Mouse (Mus musculus): ENCODE data around the gene Dgkh.
"Not testable (repeated sequence)": the region's sequence is repeated elsewhere in the genome, so short reads cannot be mapped to it uniquely, and the experiment has no call there.

Gene Dgkh

DNA sequence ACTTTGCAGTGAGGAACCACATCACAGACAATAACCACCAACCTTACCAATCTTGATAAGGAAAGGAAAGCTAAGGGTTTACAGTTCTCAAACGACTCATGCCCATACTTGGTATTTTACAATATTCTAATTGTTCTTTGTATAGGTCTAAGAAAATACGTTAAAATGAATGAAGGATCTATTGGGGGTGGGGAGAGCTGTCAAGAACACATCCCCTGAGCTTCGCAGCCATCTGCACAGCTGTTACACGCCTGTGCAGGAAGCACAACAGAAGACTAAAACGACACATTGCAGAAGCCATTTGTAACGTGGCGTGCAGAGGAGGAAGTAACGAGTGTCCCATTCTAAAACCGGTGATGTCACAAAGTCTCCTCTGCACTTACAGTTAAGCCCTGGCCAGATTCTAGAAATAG is 113.7 kb downstream of the Dgkh start:
- no peak for DNase-seq

DNA sequence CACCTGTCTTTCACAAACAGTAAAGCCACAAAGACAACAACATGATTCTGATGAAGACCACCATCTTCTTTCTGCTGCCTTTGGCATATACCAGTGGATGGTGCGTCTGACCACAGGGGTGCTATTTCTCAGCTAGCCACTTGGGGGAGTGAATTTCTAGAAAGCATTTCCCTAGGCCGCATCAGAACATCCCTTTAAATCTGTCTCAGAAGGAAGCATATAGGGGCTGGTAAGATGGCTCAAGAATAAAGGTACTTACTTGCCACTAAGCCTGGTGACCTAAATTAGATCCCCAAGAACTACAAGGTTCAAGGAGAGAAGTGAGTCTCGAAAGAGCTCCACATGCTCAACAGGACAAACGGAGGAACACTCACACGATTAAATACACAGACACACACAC is 119.0 kb downstream of the Dgkh start:
- no peak for DNase-seq

DNA sequence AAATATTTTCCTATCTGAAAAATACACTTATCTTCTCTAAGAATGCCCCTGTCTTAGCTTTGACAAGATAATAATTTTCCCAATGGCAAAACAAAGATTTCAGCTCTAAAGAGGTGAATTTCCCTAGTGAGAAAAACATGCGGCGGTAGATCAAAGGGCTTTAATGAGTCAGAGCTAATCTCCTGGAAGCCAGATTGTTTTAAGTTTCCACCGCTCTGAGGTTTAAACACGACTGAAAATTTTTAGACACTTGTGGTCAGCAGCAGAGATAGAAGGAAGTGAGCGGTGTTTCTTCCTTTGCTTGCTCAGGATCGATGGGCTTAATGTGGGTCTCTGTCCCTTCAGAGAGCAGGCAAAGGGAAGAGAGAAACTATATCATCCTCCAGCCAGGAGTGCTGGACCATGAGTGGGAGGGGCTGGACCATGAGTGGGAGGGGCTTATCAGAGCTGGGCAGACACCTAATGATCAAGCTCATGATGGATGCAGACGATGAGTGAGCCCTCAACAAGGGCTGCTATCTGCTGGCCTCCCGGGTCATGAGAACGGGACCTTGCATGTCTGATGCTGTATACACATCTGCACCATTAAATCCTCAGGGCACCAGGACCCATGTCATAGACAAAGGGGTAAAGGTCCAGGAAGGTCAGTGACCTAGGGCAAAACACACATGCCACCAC is 120.3 kb downstream of the Dgkh start:
- DNase-seq = no peak

DNA sequence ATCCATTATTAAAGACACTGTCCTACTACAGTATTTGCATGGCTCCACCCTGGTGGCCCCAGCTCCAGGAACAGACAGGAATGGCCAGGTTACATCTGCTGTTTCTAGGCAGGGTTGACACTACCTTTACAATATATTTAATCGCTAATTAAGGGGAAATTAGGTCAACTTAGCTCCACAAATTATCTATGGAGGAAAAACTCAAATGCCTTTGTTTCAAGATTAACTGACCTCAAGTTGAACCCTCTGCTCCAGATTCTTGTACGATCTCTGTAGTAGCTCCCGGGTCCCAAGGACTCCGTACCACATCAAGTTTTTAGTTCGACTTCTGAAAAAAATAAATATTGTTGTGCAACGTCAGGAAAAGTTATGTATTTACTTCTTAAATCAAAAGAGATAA is 137.7 kb downstream of the Dgkh start:
- no peak for DNase-seq

DNA sequence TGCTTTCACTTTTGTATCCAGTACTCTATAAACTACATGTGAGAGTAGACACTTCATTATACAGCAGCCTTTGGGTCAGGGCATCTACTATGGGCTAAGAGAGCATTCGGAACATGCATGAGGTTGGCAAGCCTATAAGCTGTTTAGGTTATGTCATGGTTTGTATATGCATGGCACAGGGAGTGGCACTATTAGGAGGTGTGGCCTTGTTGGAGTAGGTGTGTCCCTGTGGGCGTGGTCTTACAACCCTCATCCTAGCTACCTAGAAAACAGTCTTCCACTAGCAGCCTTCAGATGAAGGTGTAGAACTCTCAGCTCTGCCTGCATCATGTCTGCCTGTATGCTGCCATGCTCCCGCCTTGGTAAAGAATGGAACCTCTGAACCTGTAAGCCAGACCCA is 139.6 kb downstream of the Dgkh start:
- no peak for DNase-seq

DNA sequence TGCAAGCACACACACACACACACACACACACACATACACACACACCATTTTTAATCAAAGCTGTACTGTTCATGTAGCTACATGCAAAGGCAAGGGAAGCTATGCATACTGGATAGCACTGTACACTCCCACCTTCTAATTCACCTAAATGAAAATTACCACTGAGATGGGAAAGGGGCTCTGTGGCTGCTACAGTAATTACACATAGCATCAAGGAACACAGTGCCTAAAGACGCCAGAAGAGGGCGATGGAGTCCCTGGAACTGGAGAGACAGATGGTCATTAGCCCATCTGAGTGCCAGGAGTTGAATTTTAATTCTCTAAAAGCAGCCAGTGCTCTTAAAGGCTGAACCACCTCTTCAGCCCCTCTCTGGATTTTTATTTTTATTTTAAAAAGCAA is 142.2 kb downstream of the Dgkh start:
- DNase-seq = peak; percentile 44 to 45

DNA sequence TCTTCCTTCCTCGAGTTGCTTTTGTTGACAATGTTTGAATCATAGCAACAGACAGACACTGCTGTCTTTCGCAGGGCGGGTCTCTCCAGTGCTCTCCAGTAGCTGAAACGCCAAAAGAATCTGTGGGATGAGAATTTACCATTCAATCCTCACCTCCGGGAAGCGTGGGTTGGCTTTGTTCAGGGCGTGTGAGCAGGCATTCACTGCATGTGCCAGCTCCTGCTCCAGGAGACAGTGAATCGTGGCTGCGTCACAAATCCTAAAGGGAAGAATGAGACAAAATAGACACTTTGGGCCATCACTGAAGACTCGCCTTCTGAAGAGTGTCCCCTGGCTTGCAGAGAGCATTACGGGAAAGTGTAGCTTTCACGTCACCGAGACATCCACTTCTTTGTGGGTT is 148.4 kb downstream of the Dgkh start:
- no peak for DNase-seq

DNA sequence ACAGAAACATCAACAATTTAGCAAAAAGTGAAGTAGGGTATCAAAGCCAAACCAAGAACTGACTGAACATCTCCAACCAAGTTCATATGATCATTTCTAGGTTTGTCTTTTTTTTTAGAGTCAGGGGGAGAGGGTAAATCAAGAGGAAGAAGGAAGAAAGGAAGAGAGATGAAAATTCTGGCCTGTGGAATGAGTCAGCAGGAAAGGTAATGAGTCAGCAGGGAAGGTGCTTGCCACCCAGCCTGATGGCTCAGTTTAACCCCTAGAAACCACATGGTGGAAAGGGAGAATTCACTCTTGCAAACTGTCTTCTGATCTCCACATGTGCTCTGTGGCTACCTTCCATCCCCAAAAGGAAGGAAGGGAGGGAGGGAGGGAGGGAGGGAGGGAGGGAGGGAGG is 149.4 kb downstream of the Dgkh start:
- DNase-seq = no peak

DNA sequence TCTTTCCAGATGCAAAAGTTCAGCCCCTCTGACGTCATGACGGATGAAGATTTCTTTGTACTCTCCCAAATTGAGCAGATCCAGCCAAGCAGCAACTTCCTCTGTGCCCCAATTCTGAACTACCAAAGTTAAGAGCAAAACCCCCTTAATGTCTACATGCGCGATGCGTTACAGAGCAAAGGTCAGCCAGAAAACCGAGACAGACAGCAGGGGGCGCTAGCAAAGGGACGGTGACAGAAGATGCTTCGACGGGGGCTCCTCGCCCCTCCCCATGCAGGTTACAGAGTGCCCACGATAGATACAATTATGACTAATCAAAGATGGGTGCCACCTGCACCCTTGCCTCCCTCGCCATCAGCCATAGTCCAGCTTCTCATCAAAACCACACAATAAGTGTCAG is 156.7 kb downstream of the Dgkh start:
- no peak for DNase-seq

DNA sequence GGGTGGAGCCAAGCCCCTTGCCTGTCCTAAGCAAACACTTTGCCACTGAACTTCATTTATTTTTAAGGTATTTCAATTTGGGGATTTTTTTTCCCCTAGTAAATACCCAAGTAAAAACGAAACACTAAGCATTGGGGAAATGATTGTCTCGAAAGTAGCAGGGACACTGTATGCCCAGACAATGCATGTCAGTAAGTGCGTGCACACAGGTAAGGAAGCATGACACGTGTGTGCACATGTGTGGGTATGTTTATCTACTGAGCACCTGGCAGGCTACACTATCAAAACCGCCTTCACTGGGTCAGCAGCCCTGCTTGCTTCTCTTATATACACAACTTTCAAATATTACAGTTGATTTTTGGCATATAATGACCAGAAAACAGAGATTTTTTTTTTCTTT is 164.2 kb downstream of the Dgkh start:
- DNase-seq = no peak

DNA sequence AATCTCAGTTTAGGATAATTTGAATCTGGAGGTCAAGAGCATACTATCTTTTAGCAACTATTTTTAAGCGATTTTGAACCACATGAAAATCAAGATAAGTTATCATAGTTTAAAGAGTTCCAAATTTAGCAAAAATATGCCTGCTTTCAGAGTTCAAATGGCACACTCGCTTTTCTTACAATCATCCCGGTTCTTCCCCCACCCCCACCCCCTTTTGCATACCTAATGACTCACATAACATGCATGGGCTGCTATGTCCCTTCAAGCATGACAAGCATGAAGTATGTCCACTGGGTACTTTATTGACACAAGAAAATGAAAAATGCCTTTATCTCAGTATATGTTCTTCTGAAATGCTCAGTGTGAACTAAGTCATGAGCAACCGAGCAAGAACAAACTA is 166.1 kb downstream of the Dgkh start:
- DNase-seq = no peak

DNA sequence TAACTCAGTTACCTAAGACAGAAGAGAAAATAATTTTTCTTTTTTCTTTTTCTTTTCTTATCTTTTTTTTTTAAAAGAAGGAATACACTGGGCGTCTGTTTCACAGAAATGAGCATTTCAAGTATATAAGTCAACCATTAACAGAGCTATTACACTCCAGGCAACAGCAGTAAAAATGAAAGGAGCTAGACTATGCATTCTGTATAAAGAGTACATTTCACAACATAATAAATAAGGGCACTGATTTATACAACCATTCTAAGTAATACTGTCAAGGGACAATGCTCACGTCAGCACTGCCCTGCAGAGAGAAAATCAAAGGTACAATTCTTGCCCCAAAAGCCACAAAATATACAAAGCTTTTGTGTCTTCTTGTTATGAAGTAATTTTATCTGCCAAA is 168.3 kb downstream of the Dgkh start:
- DNase-seq = no peak

DNA sequence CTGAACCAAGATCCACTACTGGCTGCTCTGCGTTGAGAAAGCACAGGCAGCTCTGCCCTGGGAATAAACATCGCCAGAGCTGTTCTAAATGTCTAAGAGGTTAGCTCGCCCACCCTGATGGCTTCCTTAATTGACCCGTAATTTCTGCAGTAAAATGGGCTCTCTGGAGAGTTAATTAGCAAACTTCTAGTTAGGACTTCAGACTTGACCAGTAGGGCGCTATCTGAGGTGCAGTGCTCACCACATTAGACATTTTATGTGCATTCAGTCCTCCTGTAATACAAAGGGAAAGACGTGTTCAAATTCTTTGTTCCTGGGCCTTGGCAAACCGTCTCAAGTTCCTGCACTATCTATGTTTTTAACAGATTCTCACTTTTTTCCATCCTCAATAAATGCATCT is 169.4 kb downstream of the Dgkh start:
- DNase-seq = no peak

DNA sequence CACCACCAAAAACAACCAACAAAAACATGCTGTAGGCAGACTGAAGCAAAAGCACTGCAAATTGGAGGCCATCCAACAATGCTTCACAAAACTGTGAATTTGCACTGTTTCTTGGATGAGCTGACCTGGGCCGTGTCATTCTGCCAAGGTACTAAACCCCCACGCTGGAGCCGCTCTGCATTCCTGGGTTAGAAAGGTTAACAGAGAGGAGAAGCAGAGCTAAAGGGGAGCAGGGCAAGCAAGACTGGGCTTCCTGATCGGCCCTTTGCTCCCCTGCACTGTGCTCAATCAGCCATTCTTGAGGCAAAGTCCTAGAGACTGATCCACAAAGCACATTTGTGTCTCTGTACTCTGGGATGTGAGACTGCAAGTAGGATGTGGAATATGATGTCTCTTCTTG is 170.5 kb downstream of the Dgkh start:
- DNase-seq = no peak

DNA sequence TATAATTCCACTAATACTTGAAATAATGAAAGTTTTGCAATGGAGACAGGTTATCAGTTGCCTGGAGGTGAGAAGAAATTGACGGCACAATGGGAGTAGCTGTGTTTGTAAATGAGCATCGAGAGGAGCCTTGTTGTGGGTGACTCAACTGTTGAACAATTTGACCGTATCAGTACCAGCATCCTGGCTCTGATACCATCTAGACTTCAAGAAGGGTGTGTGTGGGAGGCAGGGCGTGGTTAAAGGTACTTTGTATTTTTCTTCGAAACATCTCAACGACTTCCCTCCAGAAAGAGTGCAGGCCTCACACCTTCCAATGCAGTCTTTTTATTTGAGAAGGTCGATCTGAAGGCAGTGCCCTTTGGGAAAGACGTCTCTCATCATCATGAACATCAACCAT is 173.5 kb downstream of the Dgkh start:
- no peak for DNase-seq

DNA sequence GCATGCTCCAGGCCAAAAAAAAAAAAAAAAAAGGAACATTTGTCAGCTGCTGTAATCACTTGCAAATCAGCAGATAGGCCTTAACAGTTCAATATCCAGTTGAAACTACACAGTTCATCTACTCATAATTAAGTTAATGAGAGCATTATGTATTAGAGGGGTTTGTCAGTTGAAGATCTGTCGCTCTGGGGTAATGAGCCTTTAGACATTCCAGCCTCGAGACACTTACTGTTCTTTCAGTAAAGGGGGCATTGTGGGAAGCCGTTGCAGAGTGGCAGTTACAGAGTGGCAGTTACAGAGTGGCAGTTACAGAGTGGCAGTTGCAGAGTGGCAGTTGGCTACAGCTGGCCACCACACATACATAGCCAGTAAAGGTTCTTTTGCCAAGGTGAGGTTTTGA is 177.7 kb downstream of the Dgkh start:
- DNase-seq = not testable (repeated sequence)

DNA sequence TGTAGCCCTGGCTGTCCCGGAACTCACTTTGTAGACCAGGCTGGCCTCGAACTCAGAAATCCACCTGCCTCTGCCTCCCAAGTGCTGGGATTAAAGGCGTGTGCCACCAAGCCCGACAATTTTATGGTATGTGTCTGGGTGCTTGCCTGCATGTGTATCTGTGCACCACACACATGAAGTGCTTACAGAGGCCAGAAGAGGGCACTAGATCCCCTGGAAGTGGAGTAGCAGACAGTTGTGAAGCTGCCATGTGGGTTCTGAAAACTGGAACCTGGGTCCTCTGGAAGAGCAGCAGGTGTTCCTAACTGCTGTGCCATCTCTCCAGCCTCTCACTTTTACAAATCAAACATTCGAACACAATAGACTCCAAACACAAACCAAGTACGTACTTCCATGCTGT is 178.9 kb downstream of the Dgkh start:
- no peak for DNase-seq

DNA sequence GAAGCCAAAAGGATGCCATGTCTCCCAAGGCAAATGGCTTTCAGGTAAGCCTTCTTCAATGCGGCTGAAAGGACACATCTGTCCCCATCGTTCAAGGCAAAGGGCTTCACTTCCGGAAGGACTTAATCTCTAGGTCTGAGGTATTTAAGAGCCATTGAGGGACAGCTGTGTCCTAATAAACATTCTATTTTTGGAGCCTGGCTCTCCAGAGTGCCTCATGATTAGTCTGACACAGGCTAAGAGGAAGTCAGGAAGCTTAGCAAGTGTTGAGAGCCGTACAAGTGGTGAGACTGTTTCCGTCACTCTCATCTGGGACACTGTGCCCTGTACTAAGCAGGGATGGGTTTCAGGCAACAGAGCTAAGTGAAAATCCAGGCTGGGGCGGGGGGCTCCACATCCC is 183.8 kb downstream of the Dgkh start:
- no peak for DNase-seq

DNA sequence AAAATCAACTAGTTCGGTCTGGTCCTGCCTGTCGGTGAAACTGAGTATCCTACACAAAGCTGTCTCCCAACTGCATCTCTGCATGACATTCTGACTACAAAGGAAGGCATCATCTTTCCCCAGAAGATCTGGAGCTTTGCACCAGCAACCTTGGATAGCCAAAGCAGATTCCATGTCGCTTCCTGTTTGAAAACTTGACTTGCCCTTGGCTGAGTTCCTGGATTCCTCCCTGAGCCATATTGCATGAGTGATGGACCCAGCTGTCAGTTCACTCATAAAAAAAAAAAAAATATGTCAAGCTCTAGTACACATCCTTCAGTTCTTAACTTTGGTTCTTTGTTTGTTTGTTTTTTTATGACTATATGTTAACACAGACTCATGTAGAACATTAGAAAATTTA is 191.3 kb downstream of the Dgkh start:
- DNase-seq = no peak

DNA sequence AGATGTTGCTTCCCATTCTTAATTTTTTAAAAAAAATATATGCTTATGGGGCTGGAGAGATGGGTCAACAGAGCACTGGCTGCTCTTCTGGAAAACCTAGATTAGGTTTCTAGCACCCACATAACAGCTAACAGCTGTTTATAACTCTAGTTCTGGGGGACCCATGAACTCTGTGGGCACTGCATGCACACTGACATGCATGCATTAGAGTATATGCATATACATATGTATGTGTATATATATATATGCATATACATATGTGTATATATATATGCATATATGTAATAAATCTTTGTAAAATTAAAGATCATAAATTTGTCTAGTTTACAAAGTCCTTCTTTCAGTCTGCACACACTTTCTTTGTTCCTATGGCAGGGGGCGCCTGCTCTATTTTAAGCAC is 192.8 kb downstream of the Dgkh start:
- DNase-seq = no peak

DNA sequence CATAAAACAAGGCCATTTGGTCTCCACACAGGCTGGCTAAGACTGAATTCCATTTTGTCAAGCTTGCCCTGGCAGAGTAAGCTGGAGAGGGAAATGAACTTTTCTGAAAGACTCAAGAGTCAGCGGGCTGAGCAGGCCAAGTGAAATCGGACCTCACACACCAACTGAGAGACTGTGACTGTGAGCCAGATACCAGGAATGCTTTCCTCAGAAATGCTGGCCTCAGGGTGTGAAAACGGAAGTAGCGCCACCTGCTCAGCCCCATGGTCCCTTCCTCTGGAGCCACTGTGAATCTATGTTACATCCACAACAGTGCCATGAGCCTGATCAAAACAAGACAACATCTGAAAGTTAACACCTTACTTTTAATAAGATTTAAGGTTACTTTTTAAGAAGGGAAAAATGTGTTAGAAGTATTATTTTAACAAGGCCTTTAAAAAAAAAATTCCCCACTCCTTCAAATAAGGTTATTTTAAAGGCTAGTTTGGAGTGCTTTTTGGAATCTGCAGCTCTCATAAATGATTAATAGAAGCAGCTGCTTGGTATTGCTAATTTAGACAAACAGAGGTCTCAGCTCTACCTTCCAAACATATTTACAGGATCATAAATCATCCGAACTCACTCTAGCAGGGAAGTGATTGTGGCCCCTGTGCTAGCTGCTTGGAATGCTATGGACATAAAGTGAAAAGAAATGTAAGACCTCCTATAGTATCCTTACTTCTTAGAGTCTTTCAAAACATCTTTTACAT is 193.8 kb downstream of the Dgkh start:
- peak; percentile 53 to 59 for DNase-seq

DNA sequence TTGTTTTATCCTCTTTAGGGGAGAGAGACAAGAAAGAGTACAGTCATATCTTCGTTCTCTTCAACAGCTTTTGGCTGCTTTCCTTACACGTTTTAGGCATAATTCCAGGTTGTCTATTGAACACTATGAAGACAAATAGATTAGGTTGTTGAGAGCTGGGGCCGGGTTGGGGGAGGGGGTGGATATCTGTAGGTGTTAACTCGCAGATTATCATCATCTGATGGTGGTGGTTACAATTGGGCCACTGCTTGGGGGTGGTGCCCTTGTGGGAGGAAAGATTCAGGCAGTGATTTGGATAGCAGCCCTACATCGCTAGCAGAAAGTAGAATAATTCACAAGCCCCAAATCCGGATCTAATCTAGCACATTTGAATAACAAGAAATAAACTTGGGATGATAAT is 195.0 kb downstream of the Dgkh start:
- peak in 1 of 2 experiments; percentile 13 for DNase-seq

DNA sequence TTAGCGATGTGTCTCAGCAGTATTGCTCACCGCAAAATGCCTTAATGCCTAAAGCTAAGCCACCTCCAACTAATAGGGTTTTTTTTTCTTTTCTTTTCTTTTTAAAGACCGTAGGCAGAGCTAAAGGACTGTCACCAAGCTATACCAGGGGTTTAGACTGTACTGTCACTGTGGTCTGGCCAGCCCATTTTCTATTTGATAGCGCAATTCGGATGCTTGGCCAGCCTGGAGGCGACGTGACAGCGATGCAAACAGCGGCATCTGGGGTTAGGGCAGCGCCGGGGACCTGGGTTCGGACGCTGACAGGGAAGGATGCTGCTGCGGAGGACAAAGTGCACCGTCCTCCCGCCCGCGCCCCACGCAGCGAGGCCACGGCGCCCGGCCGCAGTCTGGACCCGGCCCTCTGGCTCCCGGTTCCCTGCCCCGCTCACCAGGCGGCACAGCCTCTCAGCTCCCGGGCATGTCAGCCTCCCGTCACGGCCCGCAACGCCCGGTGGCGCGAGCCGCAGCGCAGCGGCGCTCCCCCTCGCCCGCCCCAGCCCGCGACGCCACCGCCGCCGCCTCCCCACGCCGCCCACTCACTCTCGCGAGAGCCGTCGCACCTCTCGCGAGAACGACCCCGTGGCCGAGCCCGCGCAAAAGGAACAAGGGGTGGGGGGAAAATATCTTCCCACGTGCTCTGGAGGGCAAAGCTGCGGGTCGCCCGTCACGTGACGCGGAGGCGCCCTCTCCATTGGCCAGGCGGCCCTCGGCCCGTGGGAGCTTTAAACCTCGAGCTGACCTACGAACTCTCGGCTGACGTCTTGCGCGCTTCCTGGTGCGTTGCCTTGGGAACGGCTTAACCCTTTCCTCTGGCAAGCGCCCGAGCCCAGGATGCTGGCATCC is 196.1 kb downstream of the Dgkh start, which contains the start of gene Akap11:
Akap11 (minus strand) TSS at position 528 of the 885 bp plus-strand sequence.
- peak; percentile 91 to 95 for DNase-seq

DNA sequence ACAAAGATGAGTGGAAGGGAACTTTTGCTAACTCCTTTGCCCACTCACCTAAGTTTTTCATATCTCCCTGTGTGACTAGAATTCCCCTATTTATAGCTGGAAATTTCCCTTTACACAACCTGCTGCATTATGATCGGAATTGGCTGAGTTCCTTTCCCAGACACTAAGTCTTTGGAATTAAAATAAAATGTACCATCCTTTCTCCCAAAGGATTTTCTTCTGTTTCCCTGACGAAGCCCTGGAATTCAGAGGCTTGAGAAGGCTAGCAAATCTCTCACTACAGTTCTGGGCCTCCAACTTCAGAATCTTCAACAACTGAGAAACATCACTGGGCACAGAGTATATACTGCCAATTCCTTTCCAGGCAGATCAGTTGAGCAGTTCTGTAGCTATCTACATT is 197.2 kb downstream of the Dgkh start:
- no peak for DNase-seq
